In genomic region chr1:164704397-164705091, GRCm38 (mm10) we compare ENCODE assay signal across 10 mouse cellular contexts.
A peak's percentile ranks its signal among the peaks of the same experiment; 100 is the strongest.
DNase-seq lines count a peak whose midpoint lies in the region; ATAC-seq lines count a peak whose summit lies in the region.
"Had no signal": no experiment of that assay in that cellular context is flagged by ENCODE, and none has a peak within 500 bp of the region (broad histone marks: within the 10 kb centered on the region; RNA-seq: fewer than 3 reads in every experiment).

No protein-coding gene starts in this region.

- no peak overlapping the region for H3K9ac ChIP-seq in hindbrain, embryonic 16.5 days (ENCODE audit: low read depth, low read length)
- no peak overlapping the region for H3K9ac ChIP-seq in stomach, embryonic 14.5 days (replicated peaks; ENCODE audit: low read depth, low read length)

- no peaks in the 10 kb centered on the region for H3K36me3 ChIP-seq in hindbrain, embryonic 16.5 days (ENCODE audit: control insufficient read depth, insufficient read depth, low read length)
- no peaks in the 10 kb centered on the region for H3K36me3 ChIP-seq in stomach, embryonic 14.5 days (ENCODE audit: control insufficient read depth, insufficient read depth, low read length)

- DNase-seq in left cerebral cortex, postnatal 10 days (ENCODE audit: extremely low spot score in 1 of 2, low spot score in 2 of 2), result peak; percentile 26 to 43
- DNase-seq in left cerebral cortex, postnatal 36 days (ENCODE audit: low spot score in 2 of 2), result no peak
- peak; percentile 67 for DNase-seq in lung, postnatal 25 days (ENCODE audit: low spot score)
- DNase-seq in gastrocnemius, postnatal 14 days, result no peak
- DNase-seq in testis, postnatal 10 days (ENCODE audit: low spot score), result no peak
- DNase-seq: cerebellum, postnatal 14 days had no signal

- ATAC-seq in hindbrain, embryonic 16.5 days, result peak; percentile 98
- no peak; the same call in 1 of the 2 replicates for ATAC-seq in stomach, embryonic 14.5 days (ENCODE audit: insufficient number of reproducible peaks, insufficient read depth, low FRiP score, low read depth)
- no peak for ATAC-seq in activated CD4-positive, CD25-positive, alpha-beta regulatory T cell, adult 4 months
- ATAC-seq: CD4-positive, CD25-positive, alpha-beta regulatory T cell, adult 4 months had no signal

- peak overlapping the region; percentile 10 for H3K4me2 ChIP-seq in hindbrain, embryonic 16.5 days (ENCODE audit: low read length)
- H3K4me2 ChIP-seq in stomach, embryonic 14.5 days (replicated peaks; ENCODE audit: low read depth, low read length), result no peak overlapping the region

- no peaks in the 10 kb centered on the region for H3K9me3 ChIP-seq in hindbrain, embryonic 16.5 days (ENCODE audit: control insufficient read depth, low read length)
- no peaks in the 10 kb centered on the region for H3K9me3 ChIP-seq in stomach, embryonic 14.5 days (ENCODE audit: control insufficient read depth, low read depth, low read length)

- whole genome bisulfite sequencing in hindbrain, embryonic 16.5 days, result 28% methylated on average over 11 of the region's 11 CpGs
- 71% methylated on average over 11 of the region's 11 CpGs for WGBS in stomach, embryonic 14.5 days

- intact Hi-C loops in left cerebral cortex, postnatal 10 days (cut with DNase I), result no loop called here
- intact Hi-C loops in left cerebral cortex, postnatal 36 days (cut with DNase I), result no loop called here
- intact Hi-C loops in gastrocnemius, postnatal 14 days (cut with DNase I; ENCODE audit: low total_unique reads), result no loop called here

- peaks cover 6% of the 10 kb centered on the region for H3K4me1 ChIP-seq in hindbrain, embryonic 16.5 days (ENCODE audit: control insufficient read depth, insufficient read depth, low read depth, low read length)
- no peaks in the 10 kb centered on the region for H3K4me1 ChIP-seq in stomach, embryonic 14.5 days (ENCODE audit: control insufficient read depth, insufficient read depth, low read length)

- no peaks in the 10 kb centered on the region for H3K27me3 ChIP-seq in hindbrain, embryonic 16.5 days (replicated peaks; ENCODE audit: control insufficient read depth, insufficient read depth, low read length)
- no peaks in the 10 kb centered on the region for H3K27me3 ChIP-seq in stomach, embryonic 14.5 days (ENCODE audit: control insufficient read depth, insufficient read depth, low read length)

- H3K4me3 ChIP-seq in hindbrain, embryonic 16.5 days (ENCODE audit: low read length), result no peak overlapping the region
- H3K4me3 ChIP-seq in stomach, embryonic 14.5 days (ENCODE audit: low read depth, low read length), result no peak overlapping the region

- H3K27ac ChIP-seq in hindbrain, embryonic 16.5 days (ENCODE audit: low read depth, low read length), result peak overlapping the region; percentile 48; the same call in 1 of the 2 replicates
- H3K27ac ChIP-seq in stomach, embryonic 14.5 days (ENCODE audit: low read length), result peak overlapping the region; percentile 58; the same call in 1 of the 2 replicates

Comparison
In these comparisons a context has a peak if more than half of its experiments do, and no peak if none do; other contexts are left out.
1. DNase-seq: peak in left cerebral cortex, postnatal 10 days (2 of 2) and lung, postnatal 25 days (single experiment); none in left cerebral cortex, postnatal 36 days (0 of 2), gastrocnemius, postnatal 14 days (single experiment) and testis, postnatal 10 days (single experiment).